Mouse (Mus musculus): ENCODE data around the gene Adamts13. TPM values are rescaled to one million over a fixed set of nuclear protein-coding genes. Genes with fewer than 3 reads are reported as not detected.

Adamts13 gene
- total RNA-seq (2015) (0.04 TPM in 1 of 2 replicates, not detected in the other), total RNA-seq (2017) (0.24 and 0.95 TPM in 2 replicates)

- no peak for ATAC-seq (ENCODE audit: poor library complexity, severe bottlenecking)
These were observed at the start of gene Adamts13 for GRCm38 (mm10) chr2:26973116-26973515. Adamts13 (plus strand) TSS chr2:26973416.

DNA sequence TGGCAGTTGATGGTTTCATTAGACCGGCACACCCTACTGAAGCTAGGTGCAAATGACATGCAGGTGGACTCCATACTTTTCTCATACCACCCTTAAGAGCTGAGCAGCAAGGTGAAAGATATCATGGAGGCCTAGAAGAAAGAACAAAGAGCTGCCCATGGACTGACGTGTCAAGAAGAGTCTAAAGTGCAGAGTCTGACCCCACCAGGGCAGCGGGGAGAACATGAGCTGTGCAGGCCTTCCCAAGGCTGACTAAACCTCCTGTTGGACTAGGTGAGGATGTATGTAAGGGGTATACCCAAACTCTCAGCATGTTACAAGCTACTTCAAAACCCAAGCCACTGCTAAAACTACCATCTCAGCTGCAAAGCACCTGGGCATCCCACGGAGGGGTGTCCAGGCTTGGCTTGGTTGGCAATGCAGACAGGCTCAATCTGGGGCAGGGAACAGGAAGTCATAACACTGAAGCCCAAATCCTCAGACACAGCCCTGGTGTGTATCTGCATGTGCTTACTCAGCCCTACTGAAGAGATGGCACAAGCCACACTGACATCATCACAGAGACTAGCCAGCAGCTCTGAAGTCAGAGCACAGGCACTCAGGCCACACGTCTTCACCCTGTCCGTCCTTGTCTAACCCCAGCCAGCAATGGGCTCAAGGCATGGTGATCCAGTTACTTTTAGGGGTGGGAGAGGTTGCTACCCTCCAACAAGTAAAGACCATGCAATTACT lies 45.3 kb upstream of the Adamts13 start:
- no peak for ATAC-seq (ENCODE audit: poor library complexity, severe bottlenecking)

DNA sequence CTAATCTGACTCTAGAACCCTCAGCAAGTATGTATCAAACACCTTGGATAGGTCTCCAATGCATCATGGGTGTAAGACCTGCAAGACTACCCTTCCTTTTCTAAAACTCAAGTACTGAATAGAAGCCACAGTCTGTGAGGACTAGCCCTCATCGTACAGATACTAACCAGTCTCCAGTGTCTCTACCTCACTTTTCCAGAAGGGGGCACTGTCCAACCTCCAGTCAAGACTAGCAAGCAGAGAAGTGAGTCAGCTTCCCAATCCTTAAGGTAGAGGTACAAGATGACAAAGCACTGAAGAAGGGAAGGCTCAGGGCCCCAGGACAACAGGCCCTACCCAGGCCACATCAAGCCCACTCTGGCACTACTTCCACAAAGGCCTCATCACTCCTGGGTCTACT lies 42.8 kb upstream of the Adamts13 start:
- ATAC-seq (ENCODE audit: poor library complexity, severe bottlenecking): peak; percentile 38

GRCm38 (mm10) chr2:26932473-26933303 lies 40.5 kb upstream of the Adamts13 start:
- no peak for ATAC-seq (ENCODE audit: poor library complexity, severe bottlenecking)

GRCm38 (mm10) chr2:26933304-26934055 lies 39.7 kb upstream of the Adamts13 start, which contains the start of the genes Surf4 and Stkld1:
Surf4 (minus strand) TSS chr2:26933928.
Stkld1 (plus strand) TSS chr2:26934047.
- peak; percentile 88 for ATAC-seq (ENCODE audit: poor library complexity, severe bottlenecking)

GRCm38 (mm10) chr2:26935286-26935685 lies 37.9 kb upstream of the Adamts13 start:
- ATAC-seq (ENCODE audit: poor library complexity, severe bottlenecking): no peak

- ATAC-seq (ENCODE audit: poor library complexity, severe bottlenecking): no peak
These were observed 36.8 kb upstream of the Adamts13 start for GRCm38 (mm10) chr2:26936425-26936824.

DNA sequence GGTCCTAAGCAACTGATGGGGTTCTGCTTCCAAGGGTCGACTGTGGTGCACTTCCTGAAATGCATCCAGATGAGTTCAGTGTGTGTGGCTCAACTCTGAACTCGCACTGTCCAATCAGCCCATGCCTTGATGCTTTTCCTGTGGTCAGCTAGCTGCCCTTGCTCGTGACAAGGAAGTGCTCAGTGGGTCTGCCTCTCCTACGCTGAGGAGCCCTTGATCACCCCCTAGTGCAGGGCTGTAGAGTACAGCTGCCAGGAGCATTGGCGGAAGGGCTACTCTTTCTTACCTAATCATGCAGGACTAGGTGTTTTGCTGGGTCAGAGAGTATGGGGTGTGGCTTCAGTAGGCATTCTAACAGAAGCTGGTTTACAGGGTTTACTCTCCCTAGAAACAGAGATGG lies 31.7 kb upstream of the Adamts13 start:
- peak; percentile 99 for ATAC-seq (ENCODE audit: poor library complexity, severe bottlenecking)

GRCm38 (mm10) chr2:26943253-26943652 lies 30.0 kb upstream of the Adamts13 start:
- ATAC-seq (ENCODE audit: poor library complexity, severe bottlenecking): no peak

- ATAC-seq (ENCODE audit: poor library complexity, severe bottlenecking): no peak
These were observed 22.8 kb upstream of the Adamts13 start for GRCm38 (mm10) chr2:26950411-26950810.

DNA sequence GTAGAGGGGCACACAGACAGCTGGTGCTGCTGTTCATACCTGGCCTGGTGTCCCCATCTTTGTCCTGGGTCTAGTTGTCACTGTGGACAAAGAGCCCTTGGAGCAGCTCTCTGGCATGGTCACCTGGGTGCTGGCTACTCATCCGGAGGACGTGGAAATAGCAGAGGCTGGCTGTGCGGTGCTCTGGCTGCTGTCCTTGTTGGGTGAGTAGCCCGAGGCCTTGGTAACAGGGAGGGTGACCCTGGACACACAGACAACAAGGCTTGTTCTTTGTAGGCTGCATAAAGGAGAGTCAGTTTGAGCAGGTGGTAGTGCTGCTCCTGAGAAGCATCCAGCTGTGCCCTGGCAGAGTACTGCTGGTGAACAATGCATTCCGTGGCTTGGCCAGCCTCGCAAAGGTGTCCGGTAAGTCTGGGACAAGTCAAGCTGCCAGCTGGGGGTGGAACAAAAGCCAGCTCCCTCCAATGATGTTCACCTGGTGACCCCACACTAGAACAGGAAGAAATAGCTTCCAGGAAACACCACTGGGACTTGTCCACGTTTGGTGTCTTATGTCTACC lies 21.8 kb upstream of the Adamts13 start:
- no peak for ATAC-seq (ENCODE audit: poor library complexity, severe bottlenecking)

- peak; percentile 56; the same call in 1 of the 2 replicates for ATAC-seq (ENCODE audit: poor library complexity, severe bottlenecking)
These were observed 21.0 kb upstream of the Adamts13 start for GRCm38 (mm10) chr2:26952193-26952592.

GRCm38 (mm10) chr2:26952866-26953265 lies 20.4 kb upstream of the Adamts13 start:
- ATAC-seq (ENCODE audit: poor library complexity, severe bottlenecking): no peak

- no peak for ATAC-seq (ENCODE audit: poor library complexity, severe bottlenecking)
These were observed 18.4 kb upstream of the Adamts13 start for GRCm38 (mm10) chr2:26954735-26955395.

GRCm38 (mm10) chr2:26956811-26957487 lies 16.3 kb upstream of the Adamts13 start:
- ATAC-seq (ENCODE audit: poor library complexity, severe bottlenecking): no peak

DNA sequence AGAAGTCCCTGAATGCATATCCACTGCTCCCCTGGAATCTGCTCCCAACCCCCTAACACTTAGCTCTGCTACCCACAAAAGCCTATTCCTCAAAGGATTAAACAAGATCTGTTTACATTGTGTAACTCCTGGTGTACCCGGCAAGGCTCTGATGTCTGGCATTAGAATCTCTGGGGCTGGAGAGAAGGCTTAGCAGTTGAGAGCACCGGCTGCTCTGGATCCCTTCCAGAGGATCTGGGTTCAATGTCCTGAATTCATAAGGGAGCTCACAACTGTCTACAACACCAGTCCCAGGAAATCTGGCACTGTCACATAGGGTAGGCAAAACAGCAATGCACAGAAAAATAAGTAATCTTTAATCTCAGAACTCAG lies 15.7 kb upstream of the Adamts13 start:
- no peak for ATAC-seq (ENCODE audit: poor library complexity, severe bottlenecking)

- ATAC-seq (ENCODE audit: poor library complexity, severe bottlenecking): no peak
These were observed 12.5 kb upstream of the Adamts13 start for GRCm38 (mm10) chr2:26960756-26961155.

DNA sequence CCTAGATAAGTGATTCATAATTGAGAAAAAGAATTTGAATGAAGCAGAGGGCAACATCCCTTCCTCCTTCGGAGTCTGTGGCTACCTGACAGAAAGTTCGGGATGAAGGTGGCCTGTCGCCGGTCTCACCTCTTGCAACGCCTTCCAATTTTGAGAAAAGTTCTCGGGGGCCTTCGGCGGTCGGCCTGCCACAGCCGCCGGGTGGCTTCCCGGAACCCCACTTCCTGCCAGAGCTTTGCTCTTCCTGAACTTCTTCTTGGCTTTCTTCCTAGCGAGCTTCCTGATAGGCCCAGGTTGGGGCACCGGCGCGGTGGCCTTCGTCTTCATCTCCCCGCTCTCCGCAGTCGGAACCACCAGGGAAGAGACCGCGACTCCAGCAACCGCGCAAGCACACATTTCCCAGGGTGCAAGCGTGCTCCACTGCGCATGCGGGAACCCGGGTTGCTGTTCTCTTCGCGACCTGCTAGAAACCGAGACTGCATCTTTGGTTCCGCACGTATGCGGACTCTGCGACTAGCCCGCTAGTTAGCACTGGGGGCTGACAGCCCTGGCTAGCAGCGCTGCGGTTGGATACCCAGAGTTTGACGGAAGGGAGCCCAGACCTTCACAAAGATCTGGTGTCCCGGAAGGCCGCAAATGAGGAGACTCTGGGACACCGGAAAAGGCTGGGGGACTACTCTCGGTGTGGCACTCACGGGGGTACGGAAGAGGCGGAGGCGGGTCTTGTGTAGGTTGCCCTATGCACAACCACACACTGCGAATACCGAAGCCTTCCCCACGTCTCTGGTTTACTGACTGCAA lies 9.1 kb upstream of the Adamts13 start, which contains the start of gene Rexo4:
TSS of gene Rexo4 (minus strand) at position 464 of the 801 bp plus-strand sequence.
- ATAC-seq (ENCODE audit: poor library complexity, severe bottlenecking): peak; percentile 95

All from megakaryocyte, adult 5-6 weeks (primary cell).